Mouse (Mus musculus) ES-E14 (cell line): ENCODE data around the gene Dcun1d5. TPM values are rescaled to one million over a fixed set of nuclear protein-coding genes. Genes with fewer than 3 reads are reported as not detected.
"Not testable (repeated sequence)": the region's sequence is repeated elsewhere in the genome, so short reads cannot be mapped to it uniquely, and the experiment has no call there.

Source experiments
- DNase-seq: peaks from one replicate; pipeline ENCODE4 v3.0.0-alpha.2; 2013; ENCODE audit warnings: low read depth, low spot score
- H3K27ac ChIP-seq: 2 replicates; pipeline ENCODE4 v1.5.1; 2012; ENCODE audit warnings: low read depth, mild to moderate bottlenecking, low read length, moderate library complexity, mixed read lengths; ENCODE audit not compliant: poor library complexity, insufficient read depth, severe bottlenecking
- H3K36me3 ChIP-seq: 2 replicates; pipeline ENCODE4 v1.6.1; 2012; ENCODE audit warnings: mild to moderate bottlenecking, low read length, moderate library complexity, mixed read lengths; ENCODE audit not compliant: control insufficient read depth, poor library complexity, insufficient read depth, severe bottlenecking
- H3K4me1 ChIP-seq, 2 experiments: fragments of 150-350 bp in 1 of 2; sonication (generic) in 1 of 2; 2 replicates each; pipeline ENCODE4 v1.6.1; 2012; ENCODE audit warnings: low read length in 2 of 2, mild to moderate bottlenecking in 1 of 2, mixed read lengths in 1 of 2; ENCODE audit not compliant: control insufficient read depth in 2 of 2, insufficient read depth in 2 of 2, poor library complexity in 1 of 2
- H3K4me3 ChIP-seq, 2 experiments: fragments of 150-350 bp in 1 of 2; sonication (generic) in 1 of 2; 2 replicates each; pipeline ENCODE4 v1.5.1; 2012; ENCODE audit warnings: low read length in 2 of 2, low read depth in 1 of 2, mild to moderate bottlenecking in 1 of 2, mixed read lengths in 1 of 2; ENCODE audit not compliant: insufficient read depth in 1 of 2, poor library complexity in 1 of 2, severe bottlenecking in 1 of 2
- H3K9ac ChIP-seq: 2 replicates; pipeline ENCODE4 v1.6.1; 2012; ENCODE audit warnings: low read depth, mild to moderate bottlenecking, low read length, mixed read lengths; ENCODE audit not compliant: poor library complexity, insufficient read depth, severe bottlenecking
- H3K9me3 ChIP-seq: fragments of 150-350 bp; sonication (generic); 2 replicates; pipeline ENCODE4 v1.6.1; 2012; ENCODE audit warnings: low read depth, mild to moderate bottlenecking, low read length; ENCODE audit not compliant: control insufficient read depth, insufficient read depth
- CHD2 ChIP-seq: IDR thresholded peaks from 2 replicates; pipeline ENCODE4 v1.6.1; 2014; ENCODE audit warnings: mild to moderate bottlenecking, low read depth, low read length, inconsistent platforms
- HCFC1 ChIP-seq: IDR thresholded peaks from 2 replicates; pipeline ENCODE4 v1.6.1; 2012; ENCODE audit warnings: low read length, inconsistent platforms, borderline replicate concordance; ENCODE audit not compliant: insufficient read depth
- MAFK ChIP-seq: IDR thresholded peaks from 2 replicates; pipeline ENCODE4 v1.6.1; 2014; ENCODE audit warnings: mild to moderate bottlenecking, low read depth, low read length, inconsistent platforms; ENCODE audit not compliant: insufficient read depth
- ZC3H11A ChIP-seq: IDR thresholded peaks from 2 replicates; pipeline ENCODE4 v1.6.1; 2012; ENCODE audit warnings: low read depth, mild to moderate bottlenecking, inconsistent platforms, low read length, borderline replicate concordance
- ZNF384 ChIP-seq: IDR thresholded peaks from 2 replicates; pipeline ENCODE4 v1.6.1; 2012; ENCODE audit warnings: low read depth, low read length, inconsistent platforms
- in situ Hi-C, 2 experiments: fragments of 600-800 bp; cut with MboI; formaldehyde crosslinking; loops; one replicate each; pipeline ENCODE4 v1.15.1; 2025; ENCODE audit warnings: low sequenced_read_pairs in 2 of 2, inconsistent platforms in 1 of 2; ENCODE audit not compliant: unreplicated experiment in 2 of 2
- total RNA-seq: library from RNA; depleted of rRNA; stranded (reverse); fragments of 300-350 nt; gene quantifications from 2 replicates; pipeline ENCODE4 v1.2.3, GENCODE M21; 2012

The Dcun1d5 gene
- total RNA-seq, 1 experiment = 57.1 TPM

GRCm38 (mm10) chr9:7167339-7167998 is 16.9 kb upstream of the Dcun1d5 start:
- Histone ChIP-seq H3K4me3 (no peak overlapping the region), H3K9me3 (no peaks in the 10 kb centered on the region), H3K36me3 (peaks cover 4% of the 10 kb centered on the region; the same call in 1 of the 2 replicates), H3K4me1 (no peaks in the 10 kb centered on the region), H3K27ac (no peak overlapping the region), H3K9ac (no peak overlapping the region)
- TF ChIP-seq CHD2 (no peak), MAFK (no peak), HCFC1 (no peak)
- in situ Hi-C loops = no loop called here
- DNase-seq = no peak

- H3K27ac ChIP-seq = no peak overlapping the region
- H3K9ac ChIP-seq = no peak overlapping the region
- no peak for DNase-seq
- no peaks in the 10 kb centered on the region for H3K36me3 ChIP-seq
- peaks cover 0 to 2% of the 10 kb centered on the region in 2 experiments; a peak in 1 of 4 replicates for H3K4me1 ChIP-seq
- in situ Hi-C loops = no loop called here
- H3K4me3 ChIP-seq = no peak overlapping the region
- no peaks in the 10 kb centered on the region for H3K9me3 ChIP-seq
- TF ChIP-seq CHD2 (no peak), ZNF384 (no peak)
Observed at GRCm38 (mm10) chr9:7173756-7174155, 10.6 kb upstream of the Dcun1d5 start.

GRCm38 (mm10) chr9:7176618-7177610 is 7.4 kb upstream of the Dcun1d5 start:
- no peak overlapping the region for H3K27ac ChIP-seq
- peak; percentile 74 for DNase-seq

GRCm38 (mm10) chr9:7184897-7185291 is 574 bp downstream of the Dcun1d5 start:
- H3K27ac ChIP-seq = peak overlapping the region; percentile 10; the same call in 1 of the 2 replicates
- H3K36me3 ChIP-seq = no peaks in the 10 kb centered on the region
- H3K9me3 ChIP-seq = no peaks in the 10 kb centered on the region
- TF ChIP-seq ZNF384 = no peak
- no peak for TF ChIP-seq CHD2
- TF ChIP-seq MAFK = no peak
- no peak for TF ChIP-seq HCFC1
- TF ChIP-seq ZC3H11A = no peak
- H3K4me3 ChIP-seq = peak overlapping the region; percentile 81 to 86
- no peak for DNase-seq
- peaks cover 0 to 2% of the 10 kb centered on the region in 2 experiments; a peak in 1 of 4 replicates for H3K4me1 ChIP-seq
- in situ Hi-C loops = no loop called here
- H3K9ac ChIP-seq = peak overlapping the region; percentile 94

More at GRCm38 (mm10) chr9:7176618-7177610, 7.4 kb upstream of the Dcun1d5 start:
- Histone ChIP-seq H3K36me3 (no peaks in the 10 kb centered on the region), H3K9ac (peak overlapping the region; percentile 63), H3K4me1 (peaks cover 0 to 2% of the 10 kb centered on the region in 2 experiments; a peak in 1 of 4 replicates), H3K9me3 (no peaks in the 10 kb centered on the region), H3K4me3 (peak overlapping the region; percentile 63 to 65)
- in situ Hi-C loops = no loop called here
- TF ChIP-seq ZNF384 (no peak), CHD2 (no peak), HCFC1 (peak; percentile 63; the same call in 1 of the 2 replicates), MAFK (no peak)

- H3K27ac ChIP-seq, H3K9ac ChIP-seq, H3K4me1 ChIP-seq, H3K4me3 ChIP-seq, DNase-seq, H3K36me3 ChIP-seq, H3K9me3 ChIP-seq, in situ Hi-C loops: not testable (repeated sequence)
Observed at GRCm38 (mm10) chr9:7190694-7191093, 6.4 kb downstream of the Dcun1d5 start.
